Mouse (Mus musculus): ENCODE data around the gene Gm26661. TPM values are rescaled to one million over a fixed set of nuclear protein-coding genes. Genes with fewer than 3 reads are reported as not detected.

Gm26661 gene
- total and polyA plus RNA-seq, 3 experiments = not detected

DNA sequence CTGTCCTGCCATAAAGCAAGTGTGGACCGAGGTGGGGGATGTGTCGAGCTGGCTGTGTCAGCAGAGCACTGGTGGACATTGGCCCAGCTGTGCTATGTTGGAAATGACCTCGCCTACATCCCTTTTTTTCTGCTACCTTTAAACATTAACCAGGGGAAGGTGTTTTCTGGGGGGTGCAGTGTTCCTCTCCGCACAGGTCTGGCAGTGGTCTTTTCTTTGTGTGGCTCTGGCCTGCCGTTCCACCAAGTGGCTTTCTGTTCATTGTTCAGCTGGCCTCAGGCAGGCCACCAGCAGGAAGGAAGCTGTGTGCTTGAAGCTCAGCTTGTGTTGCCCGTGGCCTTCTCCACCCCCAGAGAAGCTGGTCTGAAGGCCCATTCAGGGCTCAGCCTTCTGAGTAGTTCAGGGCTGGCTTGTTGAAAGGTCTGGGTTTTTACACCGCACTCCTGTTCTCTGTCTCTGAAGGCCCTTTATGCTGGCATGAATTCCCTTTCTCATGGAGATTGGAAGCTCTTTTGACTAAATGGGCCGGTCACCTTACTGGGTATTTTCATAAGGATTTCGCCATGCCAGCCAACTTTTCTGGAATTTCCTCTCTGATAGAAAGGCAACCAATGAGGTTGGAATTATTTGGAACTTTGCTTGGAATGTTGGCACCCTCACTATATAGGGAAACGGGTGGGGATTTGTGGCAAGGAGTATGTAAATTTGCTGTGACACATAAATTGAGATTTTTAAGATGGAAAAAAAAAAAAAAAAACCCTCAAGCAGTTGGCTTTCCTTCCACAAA, 35.0 kb downstream of the Gm26661 start:
- no peaks in the 10 kb centered on the region for H3K4me1 ChIP-seq (ENCODE audit: control insufficient read depth in 1 of 2, insufficient read depth in 2 of 2, low read length in 2 of 2)
- DNase-seq (ENCODE audit: low read depth, low spot score) = no peak
- H3K79me2 ChIP-seq (ENCODE audit: control insufficient read depth, insufficient read depth, low read length, poor library complexity) = no peaks in the 10 kb centered on the region
- H3K27ac ChIP-seq (ENCODE audit: control insufficient read depth, low read depth, low read length) = no peak overlapping the region
- TF ChIP-seq BHLHE40 (IDR thresholded peaks at IDR 0.05; ENCODE audit: borderline replicate concordance, low read depth, low read length) (no peak), KAT2A (conservative IDR thresholded peaks at IDR 0.05; ENCODE audit: low read depth, low read length) (no peak), NELFE (IDR thresholded peaks at IDR 0.05; ENCODE audit: low read depth, low read length) (no peak), USF1 (IDR thresholded peaks at IDR 0.05; ENCODE audit: low read depth, low read length) (no peak), EP300 (IDR thresholded peaks at IDR 0.05; ENCODE audit: low read depth in 1 of 2, low read length in 2 of 2) (no peak), GATA1 (IDR thresholded peaks at IDR 0.05; ENCODE audit: low read depth, low read length) (no peak), JUND (IDR thresholded peaks at IDR 0.05; ENCODE audit: low read depth, low read length) (no peak)
- H3K9me3 ChIP-seq (replicated peaks; ENCODE audit: insufficient read depth, low read length) = no peaks in the 10 kb centered on the region
- H3K9ac ChIP-seq (ENCODE audit: control insufficient read depth, low read depth, low read length, poor library complexity, severe bottlenecking) = no peak overlapping the region
- H3K27me3 ChIP-seq (ENCODE audit: control insufficient read depth in 1 of 2, insufficient read depth in 2 of 2, low read length in 2 of 2) = no peaks in the 10 kb centered on the region; a peak in 2 of 4 replicates
- H3K36me3 ChIP-seq (ENCODE audit: control insufficient read depth in 1 of 2, insufficient read depth in 2 of 2, low read length in 2 of 2) = no peaks in the 10 kb centered on the region
- no peak overlapping the region for H3K4me3 ChIP-seq (ENCODE audit: control insufficient read depth in 1 of 2, insufficient read depth in 1 of 2, low read depth in 2 of 2, low read length in 2 of 2)

DNA sequence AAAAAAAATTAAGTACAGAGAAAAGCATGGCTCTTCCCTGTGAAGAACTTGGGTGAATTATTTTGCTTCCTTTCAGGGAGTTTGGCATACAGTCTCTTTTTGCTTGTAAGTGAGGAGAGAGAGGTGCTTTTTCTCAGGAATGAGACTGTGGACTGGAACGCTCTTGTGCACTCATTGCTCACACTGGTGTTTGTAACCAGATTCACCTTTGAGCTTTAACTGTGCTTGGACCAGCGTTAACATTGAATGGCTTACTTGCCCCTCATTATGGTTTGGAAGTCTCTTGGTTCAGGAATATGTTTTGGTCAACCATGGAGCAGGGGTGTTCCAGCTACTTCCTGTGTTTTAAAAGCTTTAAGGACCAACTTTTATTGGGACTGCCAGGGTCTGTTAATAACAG, 37.8 kb downstream of the Gm26661 start:
- no peaks in the 10 kb centered on the region for H3K79me2 ChIP-seq (ENCODE audit: control insufficient read depth, insufficient read depth, low read length, poor library complexity)
- TF ChIP-seq UBTF (IDR thresholded peaks at IDR 0.05; ENCODE audit: borderline replicate concordance, insufficient read depth, low read depth, low read length) (no peak), MAZ (IDR thresholded peaks at IDR 0.05; ENCODE audit: low read depth, low read length) (no peak), SIN3A (IDR thresholded peaks at IDR 0.05; ENCODE audit: low read length) (no peak), EP300 (IDR thresholded peaks at IDR 0.05; ENCODE audit: low read depth in 1 of 2, low read length in 2 of 2) (no peak), POLR2AphosphoS5 (IDR thresholded peaks at IDR 0.05; ENCODE audit: borderline replicate concordance, low read depth, low read length) (no peak), NELFE (IDR thresholded peaks at IDR 0.05; ENCODE audit: low read depth, low read length) (no peak), HCFC1 (IDR thresholded peaks at IDR 0.05; ENCODE audit: low read depth, low read length) (no peak), SMC3 (IDR thresholded peaks at IDR 0.05; ENCODE audit: low read depth, low read length) (no peak), USF1 (IDR thresholded peaks at IDR 0.05; ENCODE audit: low read depth, low read length) (no peak), CHD1 (IDR thresholded peaks at IDR 0.05; ENCODE audit: low read depth, low read length) (no peak), GABPA (IDR thresholded peaks at IDR 0.05; ENCODE audit: low read depth, low read length) (no peak), KAT2A (conservative IDR thresholded peaks at IDR 0.05; ENCODE audit: low read depth, low read length) (no peak), E2F4 (IDR thresholded peaks at IDR 0.05; ENCODE audit: borderline replicate concordance, low read depth, low read length) (no peak)
- no peaks in the 10 kb centered on the region for H3K4me1 ChIP-seq (ENCODE audit: control insufficient read depth in 1 of 2, insufficient read depth in 2 of 2, low read length in 2 of 2)
- no peaks in the 10 kb centered on the region for H3K9me3 ChIP-seq (replicated peaks; ENCODE audit: insufficient read depth, low read length)
- DNase-seq (ENCODE audit: low read depth, low spot score) = no peak
- H3K27me3 ChIP-seq (ENCODE audit: control insufficient read depth in 1 of 2, insufficient read depth in 2 of 2, low read length in 2 of 2) = no peaks in the 10 kb centered on the region; a peak in 1 of 4 replicates
- H3K4me3 ChIP-seq (ENCODE audit: control insufficient read depth in 1 of 2, insufficient read depth in 1 of 2, low read depth in 2 of 2, low read length in 2 of 2) = no peak overlapping the region
- H3K27ac ChIP-seq (ENCODE audit: control insufficient read depth, low read depth, low read length) = no peak overlapping the region
- no peak overlapping the region for H3K9ac ChIP-seq (ENCODE audit: control insufficient read depth, low read depth, low read length, poor library complexity, severe bottlenecking)
- H3K36me3 ChIP-seq (ENCODE audit: control insufficient read depth in 1 of 2, insufficient read depth in 2 of 2, low read length in 2 of 2) = no peaks in the 10 kb centered on the region
